Mouse (Mus musculus) gastrocnemius, postnatal 14 days (tissue): ENCODE measurements around the gene Mybphl. TPM values are rescaled to one million over a fixed set of nuclear protein-coding genes. Genes with fewer than 3 reads are reported as not detected.

ENCODE experiments used
- total RNA-seq, 2 experiments: library from RNA; stranded (reverse); gene quantifications; 2 replicates each; pipeline ENCODE4 v1.2.3; 2021

Gene Mybphl
- total RNA-seq, 2 experiments from 2014 or later, result 0.27 to 0.35 TPM

Other genes starting within 250 kb of the Mybphl start
- 10 to 100 TPM; 17.7 to 22.6 TPM for gene Gnai3, start 218.8 kb upstream of the Mybphl start, total RNA-seq
- gene Gpr61, start 210.0 kb upstream of the Mybphl start, total RNA-seq, result under 1 TPM in 1 of 2 experiments, not detected in 1; 0.18 TPM
- gene Amigo1, start 178.6 kb upstream of the Mybphl start, total RNA-seq, result 10 to 100 TPM; 23.9 to 31.1 TPM
- gene Cyb561d1, start 163.7 kb upstream of the Mybphl start, total RNA-seq, result 1 to 10 TPM; 2.3 to 2.9 TPM
- 1 to 10 TPM; 7.3 to 7.6 TPM for gene Atxn7l2, start 154.0 kb upstream of the Mybphl start, total RNA-seq
- gene Sypl2, start 138.3 kb upstream of the Mybphl start, total RNA-seq, result 1,000 to 10,000 TPM in 1 of 2 experiments, 100 to 1,000 TPM in 1; 987 to 1,055 TPM
- gene Psma5, start 108.0 kb upstream of the Mybphl start, total RNA-seq, result 10 to 100 TPM; 64.2 to 66.3 TPM
- 10 to 100 TPM; 44.5 to 44.6 TPM for gene Sort1, start 80.8 kb upstream of the Mybphl start, total RNA-seq
- 1 to 10 TPM in 1 of 2 experiments, under 1 TPM in 1; 0.53 to 1.1 TPM for gene Psrc1, start 18.9 kb downstream of the Mybphl start, total RNA-seq
- gene Celsr2, start 50.6 kb downstream of the Mybphl start, total RNA-seq, result 1 to 10 TPM; 3.1 TPM
- 100 to 1,000 TPM; 115 to 120 TPM for gene Sars, start 80.3 kb downstream of the Mybphl start, total RNA-seq
- gene 1700013F07Rik, start 169.2 kb downstream of the Mybphl start, total RNA-seq, result not detected
- gene 5330417C22Rik, start 171.6 kb downstream of the Mybphl start, total RNA-seq, result under 1 TPM in 1 of 2 experiments, not detected in 1; 0.07 TPM
- 10 to 100 TPM; 17.7 to 19.7 TPM for gene Tmem167b, start 197.6 kb downstream of the Mybphl start, total RNA-seq
- 10 to 100 TPM; 16.8 to 20.1 TPM for gene Taf13, start 206.8 kb downstream of the Mybphl start, total RNA-seq
- 1 to 10 TPM; 3.3 to 5.8 TPM for gene Wdr47, start 226.4 kb downstream of the Mybphl start, total RNA-seq